Mouse (Mus musculus) midbrain, embryonic 10.5 days (tissue): ENCODE data around the gene Nkx2-2. TPM values are rescaled to one million over a fixed set of nuclear protein-coding genes. Genes with fewer than 3 reads are reported as not detected.
"Not testable (repeated sequence)": the region's sequence is repeated elsewhere in the genome, so short reads cannot be mapped to it uniquely, and the experiment has no call there.

Source experiments
- DNase-seq: peaks from one replicate; pipeline ENCODE4 v3.0.0-alpha.2; 2017; ENCODE audit warnings: low spot score
- H3K27ac ChIP-seq: fragments of 300-500 bp; sonication (generic); replicated peaks from 2 replicates; pipeline ENCODE4 v1.5.1; 2016; ENCODE audit warnings: mild to moderate bottlenecking
- H3K27me3 ChIP-seq: fragments of 300-500 bp; sonication (generic); 2 replicates; pipeline ENCODE4 v1.6.1; 2016; ENCODE audit warnings: low read depth, mild to moderate bottlenecking; ENCODE audit not compliant: poor library complexity, severe bottlenecking
- H3K36me3 ChIP-seq: fragments of 300-500 bp; sonication (generic); 2 replicates; pipeline ENCODE4 v1.6.1; 2016; ENCODE audit warnings: mild to moderate bottlenecking, moderate library complexity
- H3K4me1 ChIP-seq: fragments of 300-500 bp; sonication (generic); 2 replicates; pipeline ENCODE4 v1.6.1; 2016
- H3K4me3 ChIP-seq: fragments of 300-500 bp; sonication (generic); 2 replicates; pipeline ENCODE4 v1.5.1; 2016; ENCODE audit warnings: mild to moderate bottlenecking, moderate library complexity
- H3K9me3 ChIP-seq: fragments of 300-500 bp; sonication (generic); replicated peaks from 2 replicates; pipeline ENCODE4 v1.6.1; 2016; ENCODE audit warnings: mild to moderate bottlenecking
- WGBS: fragments of 180-500 bp; shearing (Covaris S2); methylation state at CpG from one replicate; pipeline ENCODE4 v1.1.7; 2016; 5-methylcytosine and 5-hydroxymethylcytosine counted together
- polyA plus RNA-seq: library from polyadenylated mRNA; unstranded; fragments of >200 nt; fragmentation: Nextera tagmentation; extraction: Ambion mirVana; gene quantifications from 2 replicates; pipeline ENCODE4 v1.2.1, GENCODE M21; 2016

Nkx2-2 gene
- polyA plus RNA-seq, 1 experiment from 2014 or later = 9.2 TPM

- 85% methylated on average over 11 of the region's 11 CpGs for WGBS
- H3K27ac ChIP-seq = no peak overlapping the region
- peak; percentile 10 for DNase-seq
- no peak overlapping the region for H3K4me3 ChIP-seq
- H3K27me3 ChIP-seq = peaks cover 72% of the 10 kb centered on the region
- H3K4me1 ChIP-seq = peaks cover 22% of the 10 kb centered on the region
- H3K36me3 ChIP-seq = no peaks in the 10 kb centered on the region
- H3K9me3 ChIP-seq = no peaks in the 10 kb centered on the region
Measured at GRCm38 (mm10) chr2:147175296-147175695, 18.7 kb downstream of the Nkx2-2 start.

GRCm38 (mm10) chr2:147173751-147174150, 20.3 kb downstream of the Nkx2-2 start:
- H3K4me1 ChIP-seq = peaks cover 9% of the 10 kb centered on the region
- no peak for DNase-seq
- H3K36me3 ChIP-seq = no peaks in the 10 kb centered on the region
- H3K27me3 ChIP-seq = peaks cover 57% of the 10 kb centered on the region
- no peak overlapping the region for H3K27ac ChIP-seq
- no peak overlapping the region for H3K4me3 ChIP-seq
- H3K9me3 ChIP-seq = no peaks in the 10 kb centered on the region

- not testable (repeated sequence) for H3K4me1 ChIP-seq, H3K4me3 ChIP-seq, H3K36me3 ChIP-seq, H3K27ac ChIP-seq, DNase-seq, H3K9me3 ChIP-seq
- H3K27me3 ChIP-seq = peaks cover 25% of the 10 kb centered on the region
- 84% methylated on average over 9 of the region's 9 CpGs for WGBS
Measured at GRCm38 (mm10) chr2:147170538-147170937, 23.5 kb downstream of the Nkx2-2 start.

- Histone ChIP-seq H3K27me3 (no peaks in the 10 kb centered on the region), H3K4me1 (no peaks in the 10 kb centered on the region), H3K27ac (no peak overlapping the region), H3K36me3 (no peaks in the 10 kb centered on the region), H3K4me3 (no peak overlapping the region), H3K9me3 (no peaks in the 10 kb centered on the region)
- WGBS = 82% methylated on average over 1 of the region's 1 CpGs
- DNase-seq = no peak
Measured at GRCm38 (mm10) chr2:147165863-147166262, 28.2 kb downstream of the Nkx2-2 start.

- Histone ChIP-seq H3K4me1 (no peaks in the 10 kb centered on the region), H3K27ac (no peak overlapping the region), H3K4me3 (no peak overlapping the region), H3K9me3 (no peaks in the 10 kb centered on the region), H3K36me3 (no peaks in the 10 kb centered on the region), H3K27me3 (no peaks in the 10 kb centered on the region)
- 84% methylated on average over 3 of the region's 3 CpGs for WGBS
- no peak for DNase-seq
Measured at GRCm38 (mm10) chr2:147165376-147165775, 28.7 kb downstream of the Nkx2-2 start.

- Histone ChIP-seq H3K36me3 (no peaks in the 10 kb centered on the region), H3K27ac (no peak overlapping the region), H3K4me1 (no peaks in the 10 kb centered on the region), H3K9me3 (no peaks in the 10 kb centered on the region), H3K4me3 (no peak overlapping the region), H3K27me3 (no peaks in the 10 kb centered on the region)
- no peak for DNase-seq
- WGBS = 68% methylated on average over 2 of the region's 2 CpGs
Measured at GRCm38 (mm10) chr2:147152543-147152942, 41.5 kb downstream of the Nkx2-2 start.

Other genes with a start within 250 kb of the Nkx2-2 start
- 88.0 and 92.5 TPM in 2 replicates for gene Xrn2, start 181.2 kb downstream of the Nkx2-2 start, polyA plus RNA-seq
- gene Nkx2-4, start 108.8 kb downstream of the Nkx2-2 start, polyA plus RNA-seq = 1.3 TPM in 2 replicates
- 0.05 and 0.15 TPM in 2 replicates for gene Pax1, start 167.7 kb upstream of the Nkx2-2 start, polyA plus RNA-seq